Mouse (Mus musculus): ENCODE measurements around the gene Dglucy. TPM values are rescaled to one million over a fixed set of nuclear protein-coding genes. Genes with fewer than 3 reads are reported as not detected.

The Dglucy gene
- polyA plus RNA-seq, 1 experiment from 2014 or later, result 1.9 TPM

DNA sequence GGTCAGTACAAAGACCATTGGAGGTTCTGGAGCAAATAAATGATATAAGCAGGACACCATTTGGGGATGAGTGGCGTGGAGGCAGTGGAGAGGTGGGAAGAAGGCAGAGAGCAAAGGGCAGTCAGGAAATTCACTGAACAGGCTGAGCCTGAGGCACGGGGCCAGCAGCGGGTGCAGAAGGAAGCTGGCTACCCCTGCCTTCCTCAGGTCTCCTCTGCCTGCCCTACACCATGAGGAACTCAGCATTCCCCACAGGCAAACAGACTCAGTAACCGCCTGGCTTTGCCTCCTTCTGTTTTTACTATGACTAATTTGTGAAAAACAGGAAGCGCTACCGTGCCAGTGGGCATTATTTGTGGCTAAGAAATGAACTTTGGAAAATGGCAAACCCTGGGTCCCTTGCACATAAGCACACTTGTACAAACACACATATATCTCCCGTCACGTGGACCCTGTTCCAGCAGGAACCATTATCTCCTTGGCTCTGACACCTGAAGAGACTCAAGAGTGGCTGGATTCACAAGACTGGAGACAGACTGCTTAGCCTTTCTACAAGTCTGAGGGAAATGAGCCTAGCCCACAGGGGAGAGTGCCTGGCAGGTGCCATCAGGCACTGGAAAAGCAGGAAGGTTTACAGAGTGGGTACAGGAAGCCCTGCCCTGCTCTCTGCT is 2.8 kb upstream of the Dglucy start:
- 80% methylated on average over 8 of the region's 8 CpGs for WGBS
- H3K4me1 ChIP-seq (ENCODE audit: control insufficient read depth, insufficient read depth, low read length), result peaks cover 8% of the 10 kb centered on the region; the same call in 1 of the 2 replicates

DNA sequence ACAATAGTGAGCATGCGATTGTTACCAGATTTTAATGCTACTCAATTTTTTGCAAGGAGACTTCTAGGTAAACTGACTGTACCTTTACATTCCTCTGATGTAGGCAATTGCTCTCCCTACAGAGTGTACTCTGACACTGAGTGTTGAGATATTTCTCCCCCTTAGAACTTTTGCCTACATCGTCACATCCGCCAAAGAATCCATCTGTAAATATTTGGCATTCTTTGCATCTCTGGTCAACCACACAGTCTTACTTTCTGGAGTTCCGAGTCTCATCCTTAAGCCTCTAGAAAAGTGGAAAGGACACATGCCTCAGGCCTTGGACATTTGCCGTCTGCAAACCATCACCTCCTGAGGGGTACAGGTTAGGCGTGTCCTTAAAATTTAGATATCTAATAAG is 1.9 kb upstream of the Dglucy start:
- Histone ChIP-seq H3K27me3 (ENCODE audit: control insufficient read depth, insufficient read depth, low read length) (no peaks in the 10 kb centered on the region), H3K36me3 (ENCODE audit: control insufficient read depth, insufficient read depth, low read length) (no peaks in the 10 kb centered on the region), H3K4me1 (ENCODE audit: control insufficient read depth, insufficient read depth, low read length) (peaks cover 8% of the 10 kb centered on the region; the same call in 1 of the 2 replicates), H3K9ac (replicated peaks; ENCODE audit: low read depth, low read length) (no peak overlapping the region), H3K27ac (ENCODE audit: low read depth, low read length) (no peak overlapping the region), H3K9me3 (ENCODE audit: control insufficient read depth, low read length) (no peaks in the 10 kb centered on the region), H3K4me2 (ENCODE audit: low read depth, low read length) (no peak overlapping the region), H3K4me3 (ENCODE audit: low read depth, low read length) (no peak overlapping the region)
- ATAC-seq (ENCODE audit: low read depth), result no peak
- WGBS, result 95% methylated on average over 6 of the region's 6 CpGs

More for the DNA sequence above, 2.8 kb upstream of the Dglucy start:
- ATAC-seq (ENCODE audit: low read depth), result no peak
- no peak overlapping the region for H3K27ac ChIP-seq (ENCODE audit: low read depth, low read length)
- no peak overlapping the region for H3K9ac ChIP-seq (replicated peaks; ENCODE audit: low read depth, low read length)
- H3K4me2 ChIP-seq (ENCODE audit: low read depth, low read length), result no peak overlapping the region
- no peaks in the 10 kb centered on the region for H3K36me3 ChIP-seq (ENCODE audit: control insufficient read depth, insufficient read depth, low read length)
- no peaks in the 10 kb centered on the region for H3K9me3 ChIP-seq (ENCODE audit: control insufficient read depth, low read length)
- no peaks in the 10 kb centered on the region for H3K27me3 ChIP-seq (ENCODE audit: control insufficient read depth, insufficient read depth, low read length)
- H3K4me3 ChIP-seq (ENCODE audit: low read depth, low read length), result no peak overlapping the region

DNA sequence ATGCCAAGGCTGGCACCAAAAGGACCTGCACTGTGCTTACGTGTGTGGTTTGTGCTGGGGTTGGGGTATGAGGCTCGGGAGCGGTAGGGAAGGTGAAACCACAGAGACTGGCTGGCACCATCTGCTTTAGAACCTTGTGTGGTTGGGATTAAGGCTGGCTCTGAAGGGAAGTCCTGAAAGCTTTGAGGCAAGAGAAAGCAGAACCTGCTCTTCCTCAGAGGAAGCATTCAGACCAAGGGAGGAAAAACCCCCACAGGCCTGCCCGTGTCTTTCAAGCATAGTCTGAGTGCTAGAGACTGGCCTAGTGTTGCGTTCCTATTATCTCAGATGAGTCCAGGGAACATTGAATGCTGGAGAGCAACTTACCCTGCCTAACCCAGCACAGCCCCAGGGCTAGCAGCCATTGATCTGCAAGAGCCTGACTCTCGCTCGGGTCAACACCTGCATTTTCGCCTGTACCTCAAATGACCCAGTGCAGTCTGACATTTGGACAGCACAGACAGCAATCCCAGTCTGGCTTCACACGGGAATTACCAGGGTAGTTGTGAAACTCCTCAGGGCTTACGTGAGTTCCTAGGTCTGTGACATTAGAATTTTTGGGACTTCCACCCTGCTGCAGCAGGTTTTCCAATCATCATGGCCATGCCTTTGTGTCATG is 452 bp upstream of the Dglucy start:
- Histone ChIP-seq H3K9me3 (ENCODE audit: control insufficient read depth, low read length) (no peaks in the 10 kb centered on the region), H3K36me3 (ENCODE audit: control insufficient read depth, insufficient read depth, low read length) (no peaks in the 10 kb centered on the region), H3K4me3 (ENCODE audit: low read depth, low read length) (no peak overlapping the region), H3K9ac (replicated peaks; ENCODE audit: low read depth, low read length) (no peak overlapping the region), H3K4me1 (ENCODE audit: control insufficient read depth, insufficient read depth, low read length) (peaks cover 8% of the 10 kb centered on the region; the same call in 1 of the 2 replicates), H3K4me2 (ENCODE audit: low read depth, low read length) (peak overlapping the region; percentile 37; the same call in 1 of the 2 replicates), H3K27ac (ENCODE audit: low read depth, low read length) (peak overlapping the region; percentile 71), H3K27me3 (ENCODE audit: control insufficient read depth, insufficient read depth, low read length) (no peaks in the 10 kb centered on the region)
- peak; percentile 15; the same call in 1 of the 2 replicates for ATAC-seq (ENCODE audit: low read depth)
- WGBS, result 86% methylated on average over 10 of the region's 10 CpGs

DNA sequence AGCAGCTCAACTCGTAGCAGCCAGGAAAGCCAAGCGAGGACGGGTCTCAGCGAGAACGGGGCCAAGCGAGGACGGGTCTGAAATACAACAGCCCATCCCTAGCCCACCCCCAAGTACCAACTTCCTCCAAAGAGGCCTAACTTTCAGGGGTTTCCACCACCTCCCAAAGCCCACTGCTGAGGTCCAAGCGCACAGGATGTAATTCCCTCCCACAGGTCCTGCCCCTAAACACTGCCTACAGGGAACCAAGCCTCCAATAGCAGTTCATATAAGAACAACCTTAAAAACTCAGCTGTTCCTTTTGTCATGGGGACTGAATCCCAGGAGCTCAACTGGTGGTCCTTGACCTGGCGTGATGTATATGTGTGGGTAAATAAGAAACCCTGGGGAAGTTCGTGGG is 1.6 kb downstream of the Dglucy start:
- Histone ChIP-seq H3K4me3 (ENCODE audit: low read depth, low read length) (no peak overlapping the region), H3K9ac (replicated peaks; ENCODE audit: low read depth, low read length) (no peak overlapping the region), H3K9me3 (ENCODE audit: control insufficient read depth, low read length) (no peaks in the 10 kb centered on the region), H3K27ac (ENCODE audit: low read depth, low read length) (no peak overlapping the region), H3K4me2 (ENCODE audit: low read depth, low read length) (no peak overlapping the region), H3K27me3 (ENCODE audit: control insufficient read depth, insufficient read depth, low read length) (no peaks in the 10 kb centered on the region), H3K4me1 (ENCODE audit: control insufficient read depth, insufficient read depth, low read length) (peaks cover 8% of the 10 kb centered on the region; the same call in 1 of the 2 replicates), H3K36me3 (ENCODE audit: control insufficient read depth, insufficient read depth, low read length) (no peaks in the 10 kb centered on the region)
- WGBS, result 95% methylated on average over 10 of the region's 10 CpGs
- no peak for ATAC-seq (ENCODE audit: low read depth)

DNA sequence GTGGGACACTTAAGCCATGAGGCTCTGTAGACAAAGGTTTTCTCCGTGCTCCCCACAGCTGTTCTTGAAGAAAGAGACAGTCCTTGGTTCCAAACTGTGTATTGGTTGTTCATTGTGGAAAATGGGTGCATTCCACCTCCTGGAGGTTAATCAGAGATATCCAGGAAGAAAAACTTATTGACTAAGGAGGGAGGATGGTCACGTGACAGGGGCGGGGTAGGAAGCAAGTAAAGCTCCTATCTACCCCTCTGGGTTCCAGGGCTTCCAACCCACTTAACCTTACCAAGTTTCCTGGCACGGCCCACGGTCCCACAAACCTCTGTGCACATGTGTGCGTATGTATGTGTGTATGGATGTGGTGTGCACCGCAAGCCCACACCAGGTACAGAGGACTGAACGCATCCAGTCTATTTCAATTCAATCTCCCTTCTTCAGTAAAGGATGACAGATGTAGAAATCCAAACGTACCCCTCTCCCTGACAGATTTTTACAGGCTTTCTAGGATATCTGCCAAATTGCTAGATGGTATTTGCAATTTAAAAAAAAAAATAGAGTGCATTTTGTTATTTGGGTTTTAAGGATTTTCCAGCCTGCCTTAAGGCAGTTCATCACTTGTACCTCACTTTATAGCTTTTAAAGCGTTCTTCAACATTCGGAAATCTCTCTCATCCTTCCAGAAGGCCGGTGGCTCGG is 2.7 kb downstream of the Dglucy start:
- Histone ChIP-seq H3K4me2 (ENCODE audit: low read depth, low read length) (no peak overlapping the region), H3K4me3 (ENCODE audit: low read depth, low read length) (no peak overlapping the region), H3K27ac (ENCODE audit: low read depth, low read length) (no peak overlapping the region), H3K36me3 (ENCODE audit: control insufficient read depth, insufficient read depth, low read length) (no peaks in the 10 kb centered on the region), H3K9me3 (ENCODE audit: control insufficient read depth, low read length) (no peaks in the 10 kb centered on the region), H3K4me1 (ENCODE audit: control insufficient read depth, insufficient read depth, low read length) (peaks cover 8% of the 10 kb centered on the region; the same call in 1 of the 2 replicates), H3K27me3 (ENCODE audit: control insufficient read depth, insufficient read depth, low read length) (no peaks in the 10 kb centered on the region), H3K9ac (replicated peaks; ENCODE audit: low read depth, low read length) (no peak overlapping the region)
- no peak for ATAC-seq (ENCODE audit: low read depth)
- WGBS, result 91% methylated on average over 13 of the region's 13 CpGs

DNA sequence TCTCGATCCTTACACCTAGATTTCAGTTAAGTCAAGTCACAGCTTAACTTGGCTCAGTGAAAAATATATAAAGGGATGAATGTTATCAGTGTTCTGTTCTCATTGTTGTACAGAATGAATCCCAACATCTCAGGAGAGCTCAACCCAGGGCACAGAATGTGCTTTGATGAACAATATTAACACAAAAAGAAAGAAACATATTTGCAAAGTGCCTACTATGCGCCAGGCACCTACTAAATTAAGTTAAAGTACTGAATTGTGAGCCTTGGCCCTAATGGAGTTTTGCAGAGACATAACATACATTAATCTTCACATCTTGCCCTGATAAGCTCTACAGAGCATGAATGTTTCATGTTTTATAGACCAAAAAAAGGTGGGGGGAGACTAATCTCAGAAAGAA is 5.3 kb downstream of the Dglucy start:
- no peaks in the 10 kb centered on the region for H3K9me3 ChIP-seq (ENCODE audit: control insufficient read depth, low read length)

DNA sequence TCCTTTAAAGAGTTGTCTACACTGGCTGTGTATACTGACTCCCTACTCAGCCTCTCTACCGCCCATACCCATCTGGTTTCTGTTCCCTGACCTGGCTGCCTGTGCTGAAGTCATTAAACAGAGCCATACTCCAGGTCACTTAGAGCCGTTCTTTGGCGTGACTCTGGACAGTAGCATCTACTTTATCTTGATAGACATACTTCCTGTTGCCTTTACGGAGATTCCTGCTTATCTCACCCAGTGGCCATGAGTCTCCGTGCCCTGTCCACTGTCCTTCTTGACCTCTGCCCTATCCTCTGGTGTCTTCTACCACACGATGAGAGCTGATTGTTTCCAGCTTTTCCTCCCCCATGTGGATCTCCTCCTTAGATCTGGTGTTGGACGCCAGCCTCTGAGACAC is 6.5 kb downstream of the Dglucy start:
- no peak for ATAC-seq (ENCODE audit: low read depth)
- H3K9me3 ChIP-seq (ENCODE audit: control insufficient read depth, low read length), result no peaks in the 10 kb centered on the region
- no peak overlapping the region for H3K9ac ChIP-seq (replicated peaks; ENCODE audit: low read depth, low read length)
- H3K4me1 ChIP-seq (ENCODE audit: control insufficient read depth, insufficient read depth, low read length), result no peaks in the 10 kb centered on the region
- H3K4me3 ChIP-seq (ENCODE audit: low read depth, low read length), result no peak overlapping the region
- H3K27me3 ChIP-seq (ENCODE audit: control insufficient read depth, insufficient read depth, low read length), result no peaks in the 10 kb centered on the region
- H3K36me3 ChIP-seq (ENCODE audit: control insufficient read depth, insufficient read depth, low read length), result no peaks in the 10 kb centered on the region
- WGBS, result 84% methylated on average over 7 of the region's 7 CpGs
- no peak overlapping the region for H3K4me2 ChIP-seq (ENCODE audit: low read depth, low read length)
- no peak overlapping the region for H3K27ac ChIP-seq (ENCODE audit: low read depth, low read length)

More for the DNA sequence above, 5.3 kb downstream of the Dglucy start:
- Histone ChIP-seq H3K27me3 (ENCODE audit: control insufficient read depth, insufficient read depth, low read length) (no peaks in the 10 kb centered on the region), H3K4me2 (ENCODE audit: low read depth, low read length) (no peak overlapping the region), H3K36me3 (ENCODE audit: control insufficient read depth, insufficient read depth, low read length) (no peaks in the 10 kb centered on the region), H3K4me1 (ENCODE audit: control insufficient read depth, insufficient read depth, low read length) (peaks cover 8% of the 10 kb centered on the region; the same call in 1 of the 2 replicates), H3K9ac (replicated peaks; ENCODE audit: low read depth, low read length) (no peak overlapping the region), H3K27ac (ENCODE audit: low read depth, low read length) (no peak overlapping the region), H3K4me3 (ENCODE audit: low read depth, low read length) (no peak overlapping the region)
- no peak for ATAC-seq (ENCODE audit: low read depth)
- 90% methylated on average over 2 of the region's 2 CpGs for WGBS

DNA sequence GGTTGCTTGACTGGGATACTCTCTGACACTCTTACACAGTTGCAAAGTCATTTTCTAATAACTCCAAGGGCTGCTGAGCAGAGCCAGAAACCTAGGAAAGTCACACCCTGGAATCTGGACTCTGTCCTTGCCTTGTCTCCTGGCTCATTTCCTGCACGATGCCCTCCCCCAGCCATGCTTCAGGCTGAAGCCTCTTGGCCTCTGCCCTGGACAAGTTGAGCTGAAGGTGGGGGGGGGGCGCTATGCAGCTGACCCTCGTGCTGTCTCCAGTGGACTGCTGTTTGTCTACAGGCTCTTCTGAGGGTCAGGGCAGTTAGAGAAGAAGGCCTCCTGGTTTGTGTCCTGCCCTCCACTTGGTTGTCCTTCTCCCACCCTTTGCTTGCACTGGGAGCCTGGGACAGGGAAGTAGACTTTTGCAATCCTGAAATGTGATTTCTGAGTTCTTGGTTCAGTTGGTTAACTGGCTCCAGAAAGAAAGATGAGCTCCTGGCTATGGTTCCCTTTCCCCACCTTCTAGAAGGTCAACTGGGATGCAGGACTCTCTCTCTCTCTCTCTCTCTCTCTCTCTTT is 11.2 kb downstream of the Dglucy start:
- no peaks in the 10 kb centered on the region for H3K9me3 ChIP-seq (ENCODE audit: control insufficient read depth, low read length)
- H3K36me3 ChIP-seq (ENCODE audit: control insufficient read depth, insufficient read depth, low read length), result no peaks in the 10 kb centered on the region
- H3K4me1 ChIP-seq (ENCODE audit: control insufficient read depth, insufficient read depth, low read length), result no peaks in the 10 kb centered on the region
- no peak overlapping the region for H3K9ac ChIP-seq (replicated peaks; ENCODE audit: low read depth, low read length)
- ATAC-seq (ENCODE audit: low read depth), result no peak
- H3K27ac ChIP-seq (ENCODE audit: low read depth, low read length), result no peak overlapping the region
- no peak overlapping the region for H3K4me2 ChIP-seq (ENCODE audit: low read depth, low read length)
- H3K4me3 ChIP-seq (ENCODE audit: low read depth, low read length), result no peak overlapping the region
- WGBS, result 79% methylated on average over 3 of the region's 3 CpGs
- H3K27me3 ChIP-seq (ENCODE audit: control insufficient read depth, insufficient read depth, low read length), result no peaks in the 10 kb centered on the region

Data from neural tube, embryonic 14.5 days (tissue).